Mouse (Mus musculus): Measurements from ENCODE around the gene Olfr653.

Olfr653 gene

GRCm38 (mm10) chr7:104577014-104577413 lies at the start of gene Olfr653:
Gene Olfr653 (plus strand): TSS chr7:104577314.
- no peak for DNase-seq (ENCODE audit: low spot score in 2 of 2)

- no peak for DNase-seq (ENCODE audit: low spot score in 2 of 2)
Measured at GRCm38 (mm10) chr7:104549833-104550232, 27.3 kb upstream of the Olfr653 start, which contains the start of gene Olfr651. Gene Olfr651 (plus strand): TSS chr7:104550133.

- DNase-seq (ENCODE audit: low spot score in 2 of 2) = no peak
Measured at GRCm38 (mm10) chr7:104552700-104553099, 24.4 kb upstream of the Olfr653 start.

GRCm38 (mm10) chr7:104560601-104561000 lies 16.5 kb upstream of the Olfr653 start, which contains the start of gene Olfr652:
Gene Olfr652 (plus strand): TSS chr7:104560901.
- no peak for DNase-seq (ENCODE audit: low spot score in 2 of 2)

- DNase-seq (ENCODE audit: low spot score in 2 of 2) = no peak
Measured at GRCm38 (mm10) chr7:104580846-104581245, 3.7 kb downstream of the Olfr653 start.

GRCm38 (mm10) chr7:104581429-104581828 lies 4.3 kb downstream of the Olfr653 start:
- no peak for DNase-seq (ENCODE audit: low spot score in 2 of 2)

- no peak for DNase-seq (ENCODE audit: low spot score in 2 of 2)
Measured at GRCm38 (mm10) chr7:104586725-104587124, 9.6 kb downstream of the Olfr653 start, which contains the start of gene Olfr654. Gene Olfr654 (plus strand): TSS chr7:104587025.

GRCm38 (mm10) chr7:104588274-104588673 lies 11.2 kb downstream of the Olfr653 start:
- no peak for DNase-seq (ENCODE audit: low spot score in 2 of 2)

- no peak for DNase-seq (ENCODE audit: low spot score in 2 of 2)
Measured at GRCm38 (mm10) chr7:104601679-104602078, 24.6 kb downstream of the Olfr653 start, which contains the start of gene Olfr655. Gene Olfr655 (minus strand): TSS chr7:104601779.

GRCm38 (mm10) chr7:104603173-104603572 lies 26.1 kb downstream of the Olfr653 start:
- no peak for DNase-seq (ENCODE audit: low spot score in 2 of 2)

- DNase-seq (ENCODE audit: low spot score in 2 of 2) = no peak
Measured at GRCm38 (mm10) chr7:104604727-104605126, 27.6 kb downstream of the Olfr653 start.

- DNase-seq (ENCODE audit: low spot score in 2 of 2) = no peak
Measured at GRCm38 (mm10) chr7:104613655-104614054, 36.5 kb downstream of the Olfr653 start, which contains the start of gene Olfr656. Gene Olfr656 (plus strand): TSS chr7:104613955.

- DNase-seq (ENCODE audit: low spot score in 2 of 2) = no peak
Measured at GRCm38 (mm10) chr7:104624494-104624893, 47.4 kb downstream of the Olfr653 start, which contains the start of gene Olfr657. Gene Olfr657 (plus strand): TSS chr7:104624794.

All from frontal cortex, postnatal 25 days (tissue).